Mouse (Mus musculus): ENCODE data around the gene Cand2. TPM values are rescaled to one million over a fixed set of nuclear protein-coding genes. Genes with fewer than 3 reads are reported as not detected.
"Not testable (repeated sequence)": the region's sequence is repeated elsewhere in the genome, so short reads cannot be mapped to it uniquely, and the experiment has no call there.

Cand2 gene
- polyA plus RNA-seq, 1 experiment from 2014 or later: 2.5 TPM

DNA sequence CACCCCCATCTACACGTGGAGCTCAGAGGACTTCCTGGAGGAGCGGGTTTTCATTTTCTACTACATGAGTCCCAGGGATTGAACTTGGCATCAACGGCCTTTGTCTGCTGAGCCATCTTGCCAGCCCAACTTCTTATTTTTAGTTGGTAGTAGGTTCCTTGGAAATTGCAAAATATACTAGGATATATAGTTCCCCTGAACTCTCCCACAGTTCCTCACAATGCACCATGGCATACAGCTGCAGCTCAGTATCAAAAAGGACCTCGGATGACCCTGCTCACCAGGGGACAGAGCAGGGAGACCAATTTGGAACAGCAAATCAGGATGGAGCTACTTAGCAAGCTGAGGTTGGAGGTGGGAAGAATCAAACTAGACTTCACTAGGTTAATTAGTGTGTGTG is 40.7 kb downstream of the Cand2 start:
- no peaks in the 10 kb centered on the region for H3K27me3 ChIP-seq (replicated peaks; ENCODE audit: insufficient read depth, low read length)
- no peak overlapping the region for H3K9ac ChIP-seq (replicated peaks; ENCODE audit: low read depth)
- no peak for ATAC-seq
- no peak overlapping the region for H3K27ac ChIP-seq (ENCODE audit: low read length)
- no peaks in the 10 kb centered on the region for H3K36me3 ChIP-seq (ENCODE audit: insufficient read depth, low read length)
- no peaks in the 10 kb centered on the region for H3K4me1 ChIP-seq (ENCODE audit: insufficient read depth, low read depth, low read length)
- TF ChIP-seq EP300 (IDR thresholded peaks at IDR 0.05): no peak
- no peak for TF ChIP-seq CTCF (IDR thresholded peaks at IDR 0.05)
- H3K4me3 ChIP-seq (ENCODE audit: low read depth, low read length): no peak overlapping the region
- 64% methylated on average over 4 of the region's 4 CpGs for WGBS
- no peaks in the 10 kb centered on the region for H3K9me3 ChIP-seq (ENCODE audit: low read length)
- H3K4me2 ChIP-seq (replicated peaks; ENCODE audit: low read depth, low read length): no peak overlapping the region
- DNase-seq (ENCODE audit: low spot score): no peak

DNA sequence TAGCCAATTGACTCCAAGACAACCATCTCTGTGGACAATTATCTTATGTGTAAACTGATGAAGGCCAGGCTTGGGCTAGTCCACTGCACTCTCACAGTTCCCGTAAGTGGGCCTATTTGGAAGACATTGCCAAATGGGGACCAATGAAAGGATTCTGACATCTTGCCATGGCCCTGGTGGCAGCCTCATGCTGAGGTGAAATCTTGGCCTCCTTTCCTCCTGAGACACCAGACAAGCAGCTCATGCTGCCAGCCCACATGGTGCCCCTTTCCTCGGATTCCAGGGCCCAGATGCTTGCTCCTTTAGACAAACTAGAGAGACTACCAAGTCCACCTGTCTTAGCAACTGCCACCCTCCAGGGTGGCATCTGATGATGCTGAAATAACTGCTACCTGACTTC is 43.8 kb downstream of the Cand2 start:
- ATAC-seq: no peak
- Histone ChIP-seq H3K36me3 (ENCODE audit: insufficient read depth, low read length) (no peaks in the 10 kb centered on the region), H3K27ac (ENCODE audit: low read length) (no peak overlapping the region), H3K9me3 (ENCODE audit: low read length) (no peaks in the 10 kb centered on the region), H3K4me2 (replicated peaks; ENCODE audit: low read depth, low read length) (no peak overlapping the region), H3K4me3 (ENCODE audit: low read depth, low read length) (no peak overlapping the region), H3K9ac (replicated peaks; ENCODE audit: low read depth) (no peak overlapping the region), H3K4me1 (ENCODE audit: insufficient read depth, low read depth, low read length) (no peaks in the 10 kb centered on the region), H3K27me3 (replicated peaks; ENCODE audit: insufficient read depth, low read length) (no peaks in the 10 kb centered on the region)
- no peak for TF ChIP-seq CTCF (IDR thresholded peaks at IDR 0.05)
- TF ChIP-seq EP300 (IDR thresholded peaks at IDR 0.05): no peak
- no peak for DNase-seq (ENCODE audit: low spot score)
- 70% methylated on average over 2 of the region's 2 CpGs for WGBS

DNA sequence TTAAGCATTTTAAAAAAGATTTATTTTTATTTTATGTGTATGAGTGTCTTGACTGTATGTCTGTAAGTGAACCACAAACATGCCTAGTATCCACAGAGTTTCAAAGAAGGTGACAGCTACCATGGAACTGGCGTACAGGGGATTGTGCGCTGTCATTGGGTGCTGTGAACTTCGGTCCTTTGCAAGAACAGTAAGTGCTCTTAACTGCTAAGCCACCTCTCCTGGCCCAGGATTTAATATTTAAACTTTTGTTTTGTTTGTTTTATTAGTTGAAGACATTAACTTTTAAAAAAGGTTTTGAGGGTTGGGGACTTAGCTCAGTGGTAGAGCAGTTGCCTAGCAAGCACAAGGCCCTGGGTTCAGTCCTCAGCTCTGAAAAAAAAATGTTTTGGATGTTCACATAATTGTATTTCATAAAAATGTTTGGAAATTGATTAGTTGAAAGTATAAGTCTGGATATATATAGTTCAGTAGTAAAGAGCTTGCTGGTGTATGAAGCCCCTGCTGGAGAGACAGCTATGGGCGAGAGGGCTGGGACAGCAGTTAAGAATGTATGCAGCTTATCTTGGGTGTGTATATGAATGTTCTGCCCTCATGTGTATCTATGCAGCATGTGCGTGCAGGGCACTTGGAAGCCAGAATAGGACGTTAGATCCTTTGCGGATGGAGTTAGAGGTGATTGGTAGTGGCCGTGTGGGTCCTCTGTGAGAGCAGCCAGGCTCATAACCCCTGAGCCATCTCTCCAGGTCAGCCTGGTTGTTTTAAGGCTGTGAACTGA is 47.1 kb downstream of the Cand2 start:
- Histone ChIP-seq H3K9ac (replicated peaks; ENCODE audit: low read depth) (no peak overlapping the region), H3K27ac (ENCODE audit: low read length) (no peak overlapping the region), H3K4me2 (replicated peaks; ENCODE audit: low read depth, low read length) (no peak overlapping the region), H3K27me3 (replicated peaks; ENCODE audit: insufficient read depth, low read length) (no peaks in the 10 kb centered on the region), H3K4me1 (ENCODE audit: insufficient read depth, low read depth, low read length) (no peaks in the 10 kb centered on the region), H3K36me3 (ENCODE audit: insufficient read depth, low read length) (no peaks in the 10 kb centered on the region), H3K9me3 (ENCODE audit: low read length) (no peaks in the 10 kb centered on the region), H3K4me3 (ENCODE audit: low read depth, low read length) (no peak overlapping the region)
- DNase-seq (ENCODE audit: low spot score) (no peak), ATAC-seq (no peak)
- 73% methylated on average over 8 of the region's 8 CpGs for WGBS
- no peak for TF ChIP-seq EP300 (IDR thresholded peaks at IDR 0.05)
- no peak for TF ChIP-seq CTCF (IDR thresholded peaks at IDR 0.05)

DNA sequence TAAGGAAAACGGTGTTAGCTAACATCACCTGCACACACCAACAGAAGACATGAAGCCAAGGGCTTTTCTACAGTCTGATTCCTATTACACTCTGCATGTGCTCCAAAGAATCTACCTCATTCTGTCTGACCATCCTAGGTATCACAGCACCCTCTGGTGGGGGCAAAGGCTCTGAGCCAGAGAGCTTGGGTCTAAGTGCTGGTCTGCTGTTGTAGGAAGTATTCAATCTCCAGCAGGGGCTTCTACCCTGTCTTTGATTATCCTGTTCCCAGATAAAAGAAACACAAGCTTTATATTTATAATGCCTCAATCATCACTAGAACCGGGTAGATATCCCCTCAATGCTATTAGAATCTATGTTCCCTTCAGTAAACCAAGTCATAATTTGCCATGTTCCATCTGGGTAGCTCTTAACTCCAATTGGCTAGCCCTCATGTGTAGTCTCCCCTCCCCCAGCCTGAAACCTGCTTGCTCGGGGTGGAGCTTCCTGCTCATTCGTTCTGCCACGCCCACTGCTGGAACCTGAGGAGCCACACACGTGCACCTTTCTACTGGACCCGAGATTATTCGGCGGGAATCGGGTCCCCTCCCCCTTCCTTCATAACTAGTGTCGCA is 49.6 kb downstream of the Cand2 start:
- H3K27ac ChIP-seq (ENCODE audit: low read length); H3K36me3 ChIP-seq (ENCODE audit: insufficient read depth, low read length); H3K4me1 ChIP-seq (ENCODE audit: insufficient read depth, low read depth, low read length); H3K9ac ChIP-seq (replicated peaks; ENCODE audit: low read depth); H3K27me3 ChIP-seq (replicated peaks; ENCODE audit: insufficient read depth, low read length); H3K9me3 ChIP-seq (ENCODE audit: low read length): not testable (repeated sequence)
- TF ChIP-seq CTCF (IDR thresholded peaks at IDR 0.05): peak; percentile 80
- Histone ChIP-seq H3K4me3 (ENCODE audit: low read depth, low read length) (peak overlapping the region; percentile 8; the same call in 1 of the 2 replicates), H3K4me2 (replicated peaks; ENCODE audit: low read depth, low read length) (peak overlapping the region; percentile 36)
- 10% methylated on average over 3 of the region's 11 CpGs for WGBS
- DNase-seq (ENCODE audit: low spot score) (peak; percentile 82), ATAC-seq (peak; percentile 95)

DNA sequence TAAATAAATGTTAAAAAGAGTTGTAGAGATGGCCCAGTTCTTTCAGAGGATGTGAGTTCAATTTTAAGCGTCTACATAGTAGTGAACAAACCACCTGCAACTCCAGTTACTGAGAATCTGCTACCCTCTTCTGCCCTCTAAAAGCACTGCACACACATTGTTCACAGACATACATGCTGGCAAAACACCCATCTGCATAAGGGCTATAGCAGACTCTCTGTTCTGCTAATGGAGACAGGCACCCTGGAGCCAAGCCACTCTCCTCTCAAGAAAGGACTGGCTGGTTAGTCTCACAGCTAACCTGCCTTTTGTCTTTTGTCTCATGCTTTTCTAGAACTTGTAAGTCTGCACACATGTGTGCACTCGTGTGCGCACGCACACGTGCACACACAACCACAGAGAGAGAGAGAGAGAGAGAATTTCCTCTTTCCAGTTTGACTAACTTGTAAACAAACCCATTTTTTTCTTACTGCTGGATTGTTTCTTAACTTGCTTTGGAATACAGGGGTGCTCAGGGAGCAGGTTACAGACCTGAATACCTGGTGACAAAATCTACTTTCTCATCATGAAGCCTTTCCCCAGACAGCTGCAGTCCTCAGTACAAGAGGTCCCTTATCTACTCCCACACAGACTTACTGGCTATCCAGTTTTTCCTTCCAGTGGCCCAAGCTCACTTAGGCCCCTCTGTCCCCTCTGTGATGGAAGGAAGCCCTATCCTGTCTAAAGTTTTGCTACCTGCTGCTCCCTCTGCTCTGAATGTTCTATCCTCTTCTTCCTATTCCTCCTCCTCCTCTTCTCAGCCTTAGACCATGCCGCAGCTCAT is 56.7 kb downstream of the Cand2 start:
- Histone ChIP-seq H3K4me3 (ENCODE audit: low read depth, low read length) (no peak overlapping the region), H3K9ac (replicated peaks; ENCODE audit: low read depth) (no peak overlapping the region), H3K4me2 (replicated peaks; ENCODE audit: low read depth, low read length) (no peak overlapping the region), H3K27ac (ENCODE audit: low read length) (no peak overlapping the region), H3K27me3 (replicated peaks; ENCODE audit: insufficient read depth, low read length) (no peaks in the 10 kb centered on the region), H3K4me1 (ENCODE audit: insufficient read depth, low read depth, low read length) (no peaks in the 10 kb centered on the region), H3K9me3 (ENCODE audit: low read length) (no peaks in the 10 kb centered on the region), H3K36me3 (ENCODE audit: insufficient read depth, low read length) (no peaks in the 10 kb centered on the region)
- ATAC-seq (no peak), DNase-seq (ENCODE audit: low spot score) (no peak)
- WGBS: 77% methylated on average over 6 of the region's 6 CpGs
- TF ChIP-seq CTCF (IDR thresholded peaks at IDR 0.05) (no peak), EP300 (IDR thresholded peaks at IDR 0.05) (no peak)

DNA sequence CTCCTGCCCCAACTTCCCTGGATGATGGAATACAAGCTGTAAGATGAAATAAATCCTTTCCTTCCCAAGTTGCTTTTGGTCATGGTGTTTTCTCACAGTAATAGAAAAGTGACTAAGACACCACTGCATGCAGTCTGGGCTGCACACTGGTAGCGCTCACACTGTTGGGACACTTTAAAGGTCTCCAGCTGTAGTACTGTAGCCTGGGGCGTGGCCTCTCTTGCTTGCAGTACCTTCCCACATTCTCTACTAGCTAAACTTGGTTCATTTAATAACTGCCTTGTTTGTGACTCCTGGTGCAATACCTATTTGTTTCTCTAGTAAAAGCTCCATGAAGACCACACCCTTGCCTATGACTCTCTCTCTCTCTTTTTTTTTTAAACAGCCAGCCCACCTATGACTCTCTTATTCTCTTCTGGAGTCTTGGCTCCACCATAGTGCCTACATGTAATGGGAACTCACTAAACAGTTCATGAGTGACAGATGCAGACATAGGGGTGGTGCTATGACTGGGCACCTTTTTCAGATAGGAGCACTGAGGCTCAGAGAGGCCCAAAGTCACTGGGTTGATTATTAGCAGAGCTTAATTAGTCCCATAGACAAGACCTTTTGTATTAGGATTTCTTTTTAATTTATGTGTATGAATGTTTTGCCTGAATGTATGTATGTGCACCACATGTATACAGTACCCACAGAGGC is 58.0 kb downstream of the Cand2 start:
- no peak overlapping the region for H3K9ac ChIP-seq (replicated peaks; ENCODE audit: low read depth)
- no peak for DNase-seq (ENCODE audit: low spot score)
- 85% methylated on average over 2 of the region's 2 CpGs for WGBS
- ATAC-seq: no peak
- no peaks in the 10 kb centered on the region for H3K36me3 ChIP-seq (ENCODE audit: insufficient read depth, low read length)
- no peaks in the 10 kb centered on the region for H3K9me3 ChIP-seq (ENCODE audit: low read length)
- H3K4me3 ChIP-seq (ENCODE audit: low read depth, low read length): no peak overlapping the region
- TF ChIP-seq EP300 (IDR thresholded peaks at IDR 0.05) (no peak), CTCF (IDR thresholded peaks at IDR 0.05) (no peak)
- H3K27ac ChIP-seq (ENCODE audit: low read length): no peak overlapping the region
- no peaks in the 10 kb centered on the region for H3K4me1 ChIP-seq (ENCODE audit: insufficient read depth, low read depth, low read length)
- H3K4me2 ChIP-seq (replicated peaks; ENCODE audit: low read depth, low read length): no peak overlapping the region
- no peaks in the 10 kb centered on the region for H3K27me3 ChIP-seq (replicated peaks; ENCODE audit: insufficient read depth, low read length)
